Mouse (Mus musculus): ENCODE data around the gene Wdr64.

GRCm38 (mm10) chr1:175671626-175672025, 26.8 kb upstream of the Wdr64 start:
- TF ChIP-seq CTCF (IDR thresholded peaks at IDR 0.05; ENCODE audit: insufficient read depth, low read depth, low read length) = no peak
- no peak for TF ChIP-seq POLR2A (IDR thresholded peaks at IDR 0.05; ENCODE audit: insufficient read depth, low read depth, low read length)

Data from olfactory bulb, adult 2 months (tissue).